Mouse (Mus musculus) G1E (cell line): ENCODE measurements around the gene Zfp541. TPM values are rescaled to one million over a fixed set of nuclear protein-coding genes. Genes with fewer than 3 reads are reported as not detected.

Source experiments
- ATAC-seq: 2 replicates; pipeline ENCODE4 v1.8.0; 2016; ENCODE audit warnings: mild to moderate bottlenecking; ENCODE audit not compliant: insufficient number of reproducible peaks, poor library complexity, low FRiP score, severe bottlenecking; ENCODE audit errors: extremely low read depth
- DNase-seq: peaks from one replicate; pipeline ENCODE4 v3.0.0; 2012; ENCODE audit warnings: low spot score
- H3K27me3 ChIP-seq: 2 replicates; pipeline ENCODE4 v1.6.1; 2012; ENCODE audit warnings: mild to moderate bottlenecking, low read length, inconsistent platforms; ENCODE audit not compliant: insufficient read depth
- H3K36me3 ChIP-seq: replicated peaks from 2 replicates; pipeline ENCODE3; 2012; ENCODE audit warnings: mild to moderate bottlenecking, inconsistent platforms
- H3K4me1 ChIP-seq: 2 replicates; pipeline ENCODE4 v1.6.1; 2012; ENCODE audit warnings: low read depth, low read length, inconsistent platforms, mixed read lengths; ENCODE audit not compliant: insufficient read depth
- H3K4me3 ChIP-seq: 2 replicates; pipeline ENCODE4 v1.5.1; 2012; ENCODE audit warnings: low read depth, mild to moderate bottlenecking, inconsistent platforms, low read length, moderate library complexity, mixed read lengths
- H3K9me3 ChIP-seq: replicated peaks from 2 replicates; pipeline ENCODE4 v1.6.1; 2012; ENCODE audit warnings: inconsistent platforms
- CTCF ChIP-seq: IDR thresholded peaks from 2 replicates; pipeline ENCODE4 v1.5.1; 2012; ENCODE audit warnings: low read depth, low read length, inconsistent platforms, mixed read lengths
- GATA1 ChIP-seq: IDR thresholded peaks from 2 replicates; pipeline ENCODE4 v1.6.1; 2012; ENCODE audit warnings: borderline replicate concordance, low read length, inconsistent platforms, mixed read lengths
- GATA2 ChIP-seq: IDR thresholded peaks from 2 replicates; pipeline ENCODE4 v1.6.1; 2012; ENCODE audit warnings: low read depth, low read length, inconsistent platforms, borderline replicate concordance
- POLR2AphosphoS5 ChIP-seq: IDR thresholded peaks from 2 replicates; pipeline ENCODE4 v1.6.1; 2012; ENCODE audit warnings: low read depth, low read length, inconsistent platforms; ENCODE audit not compliant: insufficient replicate concordance
- TAL1 ChIP-seq: conservative IDR thresholded peaks from 2 replicates; pipeline ENCODE4 v1.6.1; 2012; ENCODE audit warnings: low read depth, low read length, inconsistent platforms, mixed read lengths
- polyA plus RNA-seq: library from polyadenylated mRNA; stranded (reverse); fragments of >175 nt; gene quantifications from 2 replicates; pipeline ENCODE4 v1.2.3, GENCODE M21; 2012
- total RNA-seq, 2 experiments: library from RNA; stranded (forward) in 1 of 2; stranded (reverse) in 1 of 2; fragments of 200-1000 nt in 1 of 2; fragments of >200 nt in 1 of 2; fragmentation: Nextera tagmentation in 1 of 2; gene quantifications; 2 replicates each; pipeline ENCODE4 v1.2.3; 2014 to 2017

The Zfp541 gene
- total and polyA plus RNA-seq, 3 experiments = not detected

- peaks cover 74% of the 10 kb centered on the region for H3K36me3 ChIP-seq
Measured at GRCm38 (mm10) chr7:16119569-16120261, 58.1 kb downstream of the Zfp541 start, which contains the start of gene Kptn. Gene Kptn, plus strand, starts transcription at chr7:16119895.

GRCm38 (mm10) chr7:16120262-16120600 lies 58.6 kb downstream of the Zfp541 start:
- no peak for ATAC-seq
- Histone ChIP-seq H3K4me3 (peak overlapping the region; percentile 88), H3K36me3 (peaks cover 74% of the 10 kb centered on the region), H3K27me3 (no peaks in the 10 kb centered on the region), H3K4me1 (peaks cover 30% of the 10 kb centered on the region), H3K9me3 (no peaks in the 10 kb centered on the region)
- TF ChIP-seq TAL1 (no peak), GATA2 (no peak), GATA1 (no peak), POLR2AphosphoS5 (no peak), CTCF (no peak)
- no peak for DNase-seq

More at GRCm38 (mm10) chr7:16119569-16120261, 58.1 kb downstream of the Zfp541 start, which contains the start of gene Kptn:
- peak within 1 kb of the TSS; percentile 88 for H3K4me3 ChIP-seq
- ATAC-seq = peak; percentile 77
- H3K27me3 ChIP-seq = no peaks in the 10 kb centered on the region
- peaks cover 30% of the 10 kb centered on the region for H3K4me1 ChIP-seq
- TF ChIP-seq POLR2AphosphoS5 = no peak
- TF ChIP-seq CTCF = peak; percentile 85
- TF ChIP-seq TAL1 = no peak
- no peak for TF ChIP-seq GATA1
- TF ChIP-seq GATA2 = no peak
- no peaks in the 10 kb centered on the region for H3K9me3 ChIP-seq
- peak; percentile 90 for DNase-seq

- peaks cover 16% of the 10 kb centered on the region for H3K4me1 ChIP-seq
- ATAC-seq (no peak), DNase-seq (no peak)
- peaks cover 72% of the 10 kb centered on the region for H3K36me3 ChIP-seq
- TF ChIP-seq TAL1 (no peak), CTCF (no peak), GATA2 (no peak), POLR2AphosphoS5 (no peak), GATA1 (no peak)
- H3K9me3 ChIP-seq = no peaks in the 10 kb centered on the region
- H3K27me3 ChIP-seq = peaks cover 6% of the 10 kb centered on the region
- no peak overlapping the region for H3K4me3 ChIP-seq
Measured at GRCm38 (mm10) chr7:16125829-16126228, 64.2 kb downstream of the Zfp541 start.

GRCm38 (mm10) chr7:16128344-16128743 lies 66.7 kb downstream of the Zfp541 start:
- no peak for TF ChIP-seq TAL1
- no peak for TF ChIP-seq GATA1
- Histone ChIP-seq H3K9me3 (no peaks in the 10 kb centered on the region), H3K4me3 (no peak overlapping the region), H3K27me3 (peaks cover 22% of the 10 kb centered on the region), H3K4me1 (peaks cover 21% of the 10 kb centered on the region), H3K36me3 (peaks cover 55% of the 10 kb centered on the region)
- no peak for DNase-seq
- no peak for ATAC-seq

GRCm38 (mm10) chr7:16128899-16129298 lies 67.3 kb downstream of the Zfp541 start:
- no peak for TF ChIP-seq GATA1
- TF ChIP-seq POLR2AphosphoS5 = no peak
- TF ChIP-seq TAL1 = no peak
- Histone ChIP-seq H3K36me3 (peaks cover 50% of the 10 kb centered on the region), H3K4me1 (peaks cover 21% of the 10 kb centered on the region), H3K27me3 (peaks cover 26% of the 10 kb centered on the region), H3K9me3 (no peaks in the 10 kb centered on the region), H3K4me3 (no peak overlapping the region)
- DNase-seq (no peak), ATAC-seq (no peak)

- H3K9me3 ChIP-seq = no peaks in the 10 kb centered on the region
- ATAC-seq = peak; percentile 22; the same call in 1 of the 2 replicates
- peak within 1 kb of the TSS; percentile 28; the same call in 1 of the 2 replicates for H3K4me3 ChIP-seq
- H3K27me3 ChIP-seq = peaks cover 29% of the 10 kb centered on the region
- TF ChIP-seq CTCF = no peak
- TF ChIP-seq GATA1 = no peak
- no peak for TF ChIP-seq GATA2
- TF ChIP-seq POLR2AphosphoS5 = no peak
- no peak for TF ChIP-seq TAL1
- H3K4me1 ChIP-seq = peaks cover 21% of the 10 kb centered on the region
- peaks cover 45% of the 10 kb centered on the region for H3K36me3 ChIP-seq
- no peak for DNase-seq
Measured at GRCm38 (mm10) chr7:16129421-16129845, 67.8 kb downstream of the Zfp541 start, which contains the start of gene Slc8a2. Gene Slc8a2, plus strand, starts transcription at chr7:16129826.
